Mouse (Mus musculus) liver, adult 2 months (tissue): Measurements from ENCODE around the gene Zc3h4. TPM values are rescaled to one million over a fixed set of nuclear protein-coding genes. Genes with fewer than 3 reads are reported as not detected.

ENCODE experiments used
- DNase-seq: peaks from one replicate; pipeline ENCODE4 v3.0.0-alpha.2; 2011; ENCODE audit warnings: low read depth, low spot score; ENCODE audit errors: extremely low read depth
- H3K27ac ChIP-seq: fragments of 200-500 bp; replicated peaks from 2 replicates; pipeline ENCODE4 v1.5.1; 2012; ENCODE audit warnings: low read depth, mild to moderate bottlenecking, control low read depth, inconsistent platforms, low read length; ENCODE audit not compliant: insufficient read depth
- H3K27me3 ChIP-seq: fragments of 200-500 bp; 2 replicates; pipeline ENCODE4 v1.6.1; 2012; ENCODE audit warnings: mild to moderate bottlenecking, moderate library complexity, low read length, inconsistent platforms; ENCODE audit not compliant: control insufficient read depth, insufficient read depth
- H3K36me3 ChIP-seq: fragments of 200-500 bp; 2 replicates; pipeline ENCODE4 v1.6.1; 2012; ENCODE audit warnings: low read length, inconsistent platforms; ENCODE audit not compliant: control insufficient read depth, insufficient read depth
- H3K4me1 ChIP-seq: fragments of 200-500 bp; 2 replicates; pipeline ENCODE4 v1.6.1; 2011; ENCODE audit warnings: low read length; ENCODE audit not compliant: control insufficient read depth, insufficient read depth
- H3K4me3 ChIP-seq: fragments of 200-500 bp; 2 replicates; pipeline ENCODE4 v1.5.1; 2011; ENCODE audit warnings: low read depth, mild to moderate bottlenecking, control low read depth, low read length, moderate library complexity; ENCODE audit not compliant: insufficient read depth
- H3K79me2 ChIP-seq: fragments of 200-500 bp; 2 replicates; pipeline ENCODE4 v1.6.1; 2012; ENCODE audit warnings: inconsistent platforms, mild to moderate bottlenecking, low read length, moderate library complexity; ENCODE audit not compliant: control insufficient read depth, insufficient read depth
- H3K9ac ChIP-seq: fragments of 200-500 bp; 2 replicates; pipeline ENCODE4 v1.6.1; 2012; ENCODE audit warnings: low read depth, mild to moderate bottlenecking, control low read depth, inconsistent platforms, low read length
- CTCF ChIP-seq: fragments of 200-500 bp; IDR thresholded peaks from 2 replicates; pipeline ENCODE4 v1.5.1; 2011; ENCODE audit warnings: low read depth, low read length, control low read depth
- POLR2A ChIP-seq: fragments of 200-500 bp; IDR thresholded peaks from 2 replicates; pipeline ENCODE4 v1.6.1; 2011; ENCODE audit warnings: low read length, control low read depth; ENCODE audit not compliant: insufficient read depth; ENCODE audit errors: extremely low read depth
- WGBS: fragments of 180-500 bp; shearing (Covaris S2); methylation state at CpG from one replicate; pipeline ENCODE4 v1.1.7; 2018; 5-methylcytosine and 5-hydroxymethylcytosine counted together
- polyA plus RNA-seq: library from polyadenylated mRNA; depleted of rRNA; stranded (reverse); fragments of >200 nt; gene quantifications from 2 replicates; pipeline ENCODE4 v1.2.3, GENCODE M21; 2012
- total RNA-seq: library from RNA; depleted of rRNA; stranded (reverse); fragments of >200 nt; gene quantifications from 2 replicates; pipeline ENCODE4 v1.2.3, GENCODE M21; 2014

Gene Zc3h4
- total and polyA plus RNA-seq, 2 experiments: 5.2 to 14.3 TPM

DNA sequence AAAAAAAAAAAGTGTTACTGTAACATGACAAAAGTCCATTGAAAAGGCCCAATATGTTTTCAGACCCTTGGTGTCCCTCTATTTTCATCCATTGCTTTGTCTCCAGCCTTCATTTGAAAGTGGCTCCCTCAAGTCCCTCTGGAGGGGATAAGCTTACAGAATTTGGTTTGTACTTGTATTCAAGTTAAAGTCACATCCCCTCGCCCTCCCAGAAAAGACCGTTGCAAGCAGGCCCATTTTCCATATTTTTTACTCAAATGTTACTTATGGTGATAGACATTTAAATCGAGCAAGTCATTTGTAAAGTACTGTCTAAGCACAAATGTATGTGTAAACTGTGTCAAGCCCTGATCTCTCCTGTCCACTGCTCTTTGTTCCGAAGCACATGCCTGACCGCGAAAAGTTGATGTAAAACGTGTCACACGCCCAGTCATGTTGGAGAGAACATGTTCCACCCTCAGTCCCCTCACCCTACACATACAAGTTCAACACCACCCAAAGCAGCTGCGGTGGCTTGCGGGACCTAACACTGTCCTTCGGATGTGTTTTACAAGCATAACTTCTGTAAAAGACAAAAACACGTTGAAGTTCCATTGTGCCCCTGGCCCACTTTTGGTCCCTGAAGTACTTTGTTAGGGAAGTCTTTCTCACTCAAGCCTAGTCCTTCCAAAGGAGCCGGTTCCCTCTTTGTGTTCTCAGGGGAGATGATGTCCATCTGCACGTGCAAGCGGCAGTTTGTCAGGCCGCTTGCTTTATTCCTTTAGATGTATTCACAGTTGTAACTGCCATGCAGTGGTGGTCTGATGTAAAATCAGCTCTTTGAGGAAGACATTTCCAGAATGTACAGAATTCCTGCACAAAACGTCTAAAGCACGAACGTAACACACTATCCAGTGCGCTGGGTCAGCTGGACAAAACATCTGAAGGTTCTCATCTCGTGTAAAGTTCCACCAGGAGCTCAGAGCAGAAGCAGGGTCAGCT, 2.5 kb downstream of the Zc3h4 start:
- H3K36me3 ChIP-seq: no peaks in the 10 kb centered on the region
- TF ChIP-seq POLR2A (no peak), CTCF (no peak)
- 46% methylated on average over 21 of the region's 21 CpGs for WGBS
- H3K27ac ChIP-seq: peak overlapping the region; percentile 13
- H3K79me2 ChIP-seq: peaks cover 6% of the 10 kb centered on the region
- peaks cover 36% of the 10 kb centered on the region for H3K4me1 ChIP-seq
- no peak for DNase-seq
- no peaks in the 10 kb centered on the region for H3K27me3 ChIP-seq
- peak overlapping the region; percentile 25 for H3K9ac ChIP-seq
- no peak overlapping the region for H3K4me3 ChIP-seq

- Histone ChIP-seq H3K9ac (0 out of 2 replicates have a peak overlapping the region, but pooled peaks have one; percentile 1), H3K79me2 (peaks cover 6% of the 10 kb centered on the region), H3K27ac (peak overlapping the region; percentile 86), H3K27me3 (no peaks in the 10 kb centered on the region), H3K4me3 (no peak overlapping the region), H3K36me3 (no peaks in the 10 kb centered on the region), H3K4me1 (peaks cover 28% of the 10 kb centered on the region)
- no peak for TF ChIP-seq CTCF
- no peak for TF ChIP-seq POLR2A
- WGBS: 43% methylated on average over 3 of the region's 3 CpGs
- DNase-seq: no peak
Measured at GRCm38 (mm10) chr7:16404315-16405072, 3.8 kb downstream of the Zc3h4 start.

DNA sequence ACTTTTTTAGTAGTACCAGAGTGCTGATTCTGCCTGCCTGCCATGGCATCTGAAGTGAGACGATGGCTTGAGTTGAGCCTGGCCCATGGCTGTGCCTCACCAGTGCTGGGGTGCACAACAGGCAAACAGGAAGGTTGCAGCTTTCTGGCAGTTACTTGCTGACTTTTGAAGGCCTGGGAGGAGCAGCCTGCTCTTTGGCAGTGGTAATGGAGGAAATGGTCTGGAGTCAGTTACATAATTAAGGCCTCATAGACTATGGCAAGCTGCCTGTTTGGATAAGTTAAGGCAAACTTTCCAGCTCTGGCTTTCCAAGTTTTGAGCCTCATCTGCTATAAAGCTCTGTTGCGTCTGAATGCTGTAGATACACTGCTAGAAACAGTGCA, 4.4 kb downstream of the Zc3h4 start:
- TF ChIP-seq POLR2A (peak; percentile 50; the same call in 1 of the 2 replicates), CTCF (no peak)
- peak overlapping the region; percentile 86 for H3K27ac ChIP-seq
- WGBS: 6% methylated on average over 2 of the region's 2 CpGs
- H3K4me3 ChIP-seq: no peak overlapping the region
- peaks cover 28% of the 10 kb centered on the region for H3K4me1 ChIP-seq
- H3K9ac ChIP-seq: 0 out of 2 replicates have a peak overlapping the region, but pooled peaks have one; percentile 10
- peaks cover 6% of the 10 kb centered on the region for H3K79me2 ChIP-seq
- no peaks in the 10 kb centered on the region for H3K27me3 ChIP-seq
- no peaks in the 10 kb centered on the region for H3K36me3 ChIP-seq
- DNase-seq: peak; percentile 93

- H3K36me3 ChIP-seq: no peaks in the 10 kb centered on the region
- H3K27ac ChIP-seq: peak overlapping the region; percentile 86
- peak overlapping the region; percentile 16 for H3K9ac ChIP-seq
- peaks cover 28% of the 10 kb centered on the region for H3K4me1 ChIP-seq
- H3K27me3 ChIP-seq: no peaks in the 10 kb centered on the region
- H3K4me3 ChIP-seq: no peak overlapping the region
- no peak for TF ChIP-seq POLR2A
- TF ChIP-seq CTCF: no peak
- DNase-seq: peak; percentile 66
- H3K79me2 ChIP-seq: peaks cover 6% of the 10 kb centered on the region
- WGBS: 2% methylated on average over 11 of the region's 11 CpGs
Measured at GRCm38 (mm10) chr7:16405516-16406351, 5.0 kb downstream of the Zc3h4 start.

GRCm38 (mm10) chr7:16406978-16407377, 6.3 kb downstream of the Zc3h4 start:
- no peak for DNase-seq
- Histone ChIP-seq H3K27ac (no peak overlapping the region), H3K36me3 (no peaks in the 10 kb centered on the region), H3K4me3 (no peak overlapping the region), H3K9ac (no peak overlapping the region), H3K27me3 (no peaks in the 10 kb centered on the region), H3K79me2 (peaks cover 3% of the 10 kb centered on the region), H3K4me1 (peaks cover 34% of the 10 kb centered on the region)
- 95% methylated on average over 3 of the region's 3 CpGs for WGBS
- no peak for TF ChIP-seq CTCF
- TF ChIP-seq POLR2A: no peak
